Mouse (Mus musculus) heart, adult 2 months (tissue): ENCODE data around the gene Fbxo47.

Experiments used
- CTCF ChIP-seq: fragments of 200-600 bp; IDR thresholded peaks from 2 replicates; pipeline ENCODE4 v1.8.1; 2022; ENCODE audit warnings: antibody characterized with exemption, mild to moderate bottlenecking, moderate library complexity
- EP300 ChIP-seq: fragments of 200-500 bp; IDR thresholded peaks from 2 replicates; pipeline ENCODE4 v1.6.1; 2011; ENCODE audit warnings: low read depth, low read length, control low read depth; ENCODE audit not compliant: insufficient read depth
- POLR2A ChIP-seq: fragments of 200-500 bp; IDR thresholded peaks from 2 replicates; pipeline ENCODE4 v1.6.1; 2011; ENCODE audit warnings: mild to moderate bottlenecking, low read depth, low read length, control low read depth; ENCODE audit not compliant: insufficient read depth

GRCm38 (mm10) chr11:97816176-97816575, 67.8 kb downstream of the Fbxo47 start:
- TF ChIP-seq CTCF = no peak
- no peak for TF ChIP-seq EP300
- no peak for TF ChIP-seq POLR2A
